Mouse (Mus musculus) natural killer cell, adult 2 months (primary cell): ENCODE measurements at regions not wholly inside any gene's neighbourhood (a gene's known extent, or its start where the extent isn't known, plus 50 kb on each side); places are given as distances from the start of the nearest gene placed in this dataset.

Experiments used
- DNase-seq, 2 experiments: peaks; one replicate each; pipeline ENCODE4 v3.0.0; 2022; ENCODE audit warnings: low spot score in 2 of 2

- DNase-seq: no peak
These were observed 479.9 kb upstream of the Mef2c start for GRCm38 (mm10) chr13:83023972-83024371.

GRCm38 (mm10) chr13:83035962-83036361 is 467.9 kb upstream of the Mef2c start:
- DNase-seq: no peak

GRCm38 (mm10) chr13:83041506-83041905 is 462.3 kb upstream of the Mef2c start:
- no peak for DNase-seq

GRCm38 (mm10) chr13:83045516-83045915 is 458.3 kb upstream of the Mef2c start:
- DNase-seq: no peak

GRCm38 (mm10) chr13:83045970-83046369 is 457.9 kb upstream of the Mef2c start:
- no peak for DNase-seq

GRCm38 (mm10) chr13:83046571-83047123 is 457.2 kb upstream of the Mef2c start:
- DNase-seq: no peak

- no peak for DNase-seq
These were observed 448.0 kb upstream of the Mef2c start for GRCm38 (mm10) chr13:83055865-83056264.

- DNase-seq: peak; percentile 33 to 52
These were observed 447.4 kb upstream of the Mef2c start for GRCm38 (mm10) chr13:83056415-83056814.

GRCm38 (mm10) chr13:83064727-83065126 is 439.1 kb upstream of the Mef2c start:
- DNase-seq: no peak

GRCm38 (mm10) chr13:83065201-83065600 is 438.6 kb upstream of the Mef2c start:
- no peak for DNase-seq

GRCm38 (mm10) chr13:83066115-83066753 is 437.6 kb upstream of the Mef2c start:
- DNase-seq: peak in 1 of 2 experiments; percentile 64

- DNase-seq: no peak
These were observed 436.3 kb upstream of the Mef2c start for GRCm38 (mm10) chr13:83067496-83067895.

- no peak for DNase-seq
These were observed 435.2 kb upstream of the Mef2c start for GRCm38 (mm10) chr13:83068588-83068987.

- DNase-seq: no peak
These were observed 434.5 kb upstream of the Mef2c start for GRCm38 (mm10) chr13:83069293-83069692.

GRCm38 (mm10) chr13:83072073-83072472 is 431.8 kb upstream of the Mef2c start:
- DNase-seq: no peak

GRCm38 (mm10) chr13:83074219-83074965 is 429.4 kb upstream of the Mef2c start:
- DNase-seq: peak in 1 of 2 experiments; percentile 23

GRCm38 (mm10) chr13:83075320-83075877 is 428.4 kb upstream of the Mef2c start:
- peak in 1 of 2 experiments; percentile 61 for DNase-seq

GRCm38 (mm10) chr13:83076611-83077010 is 427.2 kb upstream of the Mef2c start:
- no peak for DNase-seq

GRCm38 (mm10) chr13:83077085-83077484 is 426.7 kb upstream of the Mef2c start:
- DNase-seq: no peak

- no peak for DNase-seq
These were observed 424.5 kb upstream of the Mef2c start for GRCm38 (mm10) chr13:83079291-83079690.

GRCm38 (mm10) chr13:83084948-83085347 is 418.9 kb upstream of the Mef2c start:
- DNase-seq: peak in 1 of 2 experiments; percentile 29

GRCm38 (mm10) chr13:83099908-83100307 is 403.9 kb upstream of the Mef2c start:
- no peak for DNase-seq

- DNase-seq: no peak
These were observed 393.2 kb upstream of the Mef2c start for GRCm38 (mm10) chr13:83110610-83111009.
